Mouse (Mus musculus) embryonic facial prominence, embryonic 13.5 days (tissue): Measurements from ENCODE around the gene Gpbar1. TPM values are rescaled to one million over a fixed set of nuclear protein-coding genes. Genes with fewer than 3 reads are reported as not detected.

ENCODE experiments used
- ATAC-seq: fragments of 200-750 bp; cut with Nextera tagmentation; 2 replicates; pipeline ENCODE4 v1.8.0; 2017; ENCODE audit warnings: low read depth; ENCODE audit not compliant: insufficient number of reproducible peaks, insufficient read depth, low FRiP score, low TSS enrichment
- H3K27ac ChIP-seq: fragments of 300-500 bp; sonication (generic); 2 replicates; pipeline ENCODE4 v1.5.1; 2015; ENCODE audit warnings: moderate library complexity, mild to moderate bottlenecking, inconsistent platforms
- H3K27me3 ChIP-seq: fragments of 300-500 bp; sonication (generic); 2 replicates; pipeline ENCODE4 v1.6.1; 2015; ENCODE audit warnings: mild to moderate bottlenecking, inconsistent platforms
- H3K36me3 ChIP-seq: fragments of 300-500 bp; sonication (generic); 2 replicates; pipeline ENCODE4 v1.6.1; 2015; ENCODE audit warnings: mild to moderate bottlenecking, inconsistent platforms
- H3K4me1 ChIP-seq: fragments of 300-500 bp; sonication (generic); 2 replicates; pipeline ENCODE4 v1.6.1; 2015; ENCODE audit warnings: inconsistent platforms
- H3K4me2 ChIP-seq: fragments of 300-500 bp; sonication (generic); 2 replicates; pipeline ENCODE4 v1.6.1; 2015; ENCODE audit warnings: moderate library complexity, mild to moderate bottlenecking, inconsistent platforms
- H3K4me3 ChIP-seq: fragments of 300-500 bp; sonication (generic); 2 replicates; pipeline ENCODE4 v1.5.1; 2015; ENCODE audit warnings: mild to moderate bottlenecking, inconsistent platforms
- H3K9ac ChIP-seq: fragments of 300-500 bp; sonication (generic); 2 replicates; pipeline ENCODE4 v1.6.1; 2015; ENCODE audit warnings: mild to moderate bottlenecking, inconsistent platforms
- H3K9me3 ChIP-seq: fragments of 300-500 bp; sonication (generic); 2 replicates; pipeline ENCODE4 v1.6.1; 2016; ENCODE audit warnings: inconsistent platforms
- WGBS: fragments of 180-500 bp; shearing (Covaris S2); methylation state at CpG from one replicate; pipeline ENCODE4 v1.1.7; 2015; ENCODE audit warnings: mixed read lengths; 5-methylcytosine and 5-hydroxymethylcytosine counted together
- polyA plus RNA-seq: library from polyadenylated mRNA; unstranded; fragments of >200 nt; fragmentation: Nextera tagmentation; extraction: Ambion mirVana; gene quantifications from 2 replicates; pipeline ENCODE4 v1.2.1, GENCODE M21; 2015

Gene Gpbar1
- polyA plus RNA-seq, 1 experiment from 2014 or later: 0.20 TPM

- H3K4me1 ChIP-seq: peaks cover 11% of the 10 kb centered on the region
- no peaks in the 10 kb centered on the region for H3K27me3 ChIP-seq
- H3K9me3 ChIP-seq: no peaks in the 10 kb centered on the region
- H3K9ac ChIP-seq: no peak overlapping the region
- H3K4me3 ChIP-seq: no peak overlapping the region
- no peak overlapping the region for H3K4me2 ChIP-seq
- 82% methylated on average over 2 of the region's 2 CpGs for WGBS
- H3K36me3 ChIP-seq: peaks cover 26% of the 10 kb centered on the region
- ATAC-seq: no peak
- no peak overlapping the region for H3K27ac ChIP-seq
Measured at GRCm38 (mm10) chr1:74245525-74245924, 32.8 kb upstream of the Gpbar1 start.

- H3K4me2 ChIP-seq: no peak overlapping the region
- peak overlapping the region; percentile 58 for H3K27ac ChIP-seq
- no peak for ATAC-seq
- no peaks in the 10 kb centered on the region for H3K27me3 ChIP-seq
- no peak overlapping the region for H3K4me3 ChIP-seq
- H3K9ac ChIP-seq: no peak overlapping the region
- peaks cover 10% of the 10 kb centered on the region for H3K4me1 ChIP-seq
- 42% methylated on average over 1 of the region's 1 CpGs for WGBS
- no peaks in the 10 kb centered on the region for H3K9me3 ChIP-seq
- peaks cover 55% of the 10 kb centered on the region for H3K36me3 ChIP-seq
Measured at GRCm38 (mm10) chr1:74248799-74249198, 29.6 kb upstream of the Gpbar1 start.

GRCm38 (mm10) chr1:74249331-74249980 is 28.9 kb upstream of the Gpbar1 start:
- H3K9ac ChIP-seq: no peak overlapping the region
- WGBS: 74% methylated on average over 5 of the region's 5 CpGs
- peaks cover 6% of the 10 kb centered on the region for H3K4me1 ChIP-seq
- H3K4me3 ChIP-seq: no peak overlapping the region
- no peak overlapping the region for H3K4me2 ChIP-seq
- H3K9me3 ChIP-seq: no peaks in the 10 kb centered on the region
- H3K27ac ChIP-seq: peak overlapping the region; percentile 58
- no peak for ATAC-seq
- H3K27me3 ChIP-seq: no peaks in the 10 kb centered on the region
- H3K36me3 ChIP-seq: peaks cover 62% of the 10 kb centered on the region

GRCm38 (mm10) chr1:74250096-74250495 is 28.3 kb upstream of the Gpbar1 start:
- 87% methylated on average over 4 of the region's 4 CpGs for WGBS
- no peak for ATAC-seq
- Histone ChIP-seq H3K27me3 (no peaks in the 10 kb centered on the region), H3K27ac (no peak overlapping the region), H3K9me3 (no peaks in the 10 kb centered on the region), H3K9ac (no peak overlapping the region), H3K4me1 (peaks cover 6% of the 10 kb centered on the region), H3K36me3 (peaks cover 68% of the 10 kb centered on the region), H3K4me3 (no peak overlapping the region), H3K4me2 (no peak overlapping the region)

- no peaks in the 10 kb centered on the region for H3K27me3 ChIP-seq
- no peak overlapping the region for H3K4me3 ChIP-seq
- H3K4me1 ChIP-seq: no peaks in the 10 kb centered on the region
- H3K36me3 ChIP-seq: peaks cover 89% of the 10 kb centered on the region
- no peak for ATAC-seq
- H3K4me2 ChIP-seq: no peak overlapping the region
- H3K9ac ChIP-seq: no peak overlapping the region
- 95% methylated on average over 8 of the region's 8 CpGs for WGBS
- H3K9me3 ChIP-seq: no peaks in the 10 kb centered on the region
- no peak overlapping the region for H3K27ac ChIP-seq
Measured at GRCm38 (mm10) chr1:74255704-74256345, 22.5 kb upstream of the Gpbar1 start.

GRCm38 (mm10) chr1:74256782-74257181 is 21.6 kb upstream of the Gpbar1 start:
- Histone ChIP-seq H3K4me1 (no peaks in the 10 kb centered on the region), H3K9ac (no peak overlapping the region), H3K4me3 (no peak overlapping the region), H3K9me3 (no peaks in the 10 kb centered on the region), H3K36me3 (peaks cover 87% of the 10 kb centered on the region), H3K27ac (no peak overlapping the region), H3K4me2 (no peak overlapping the region), H3K27me3 (no peaks in the 10 kb centered on the region)
- ATAC-seq: no peak
- 74% methylated on average over 4 of the region's 4 CpGs for WGBS

GRCm38 (mm10) chr1:74262510-74262909 is 15.8 kb upstream of the Gpbar1 start:
- ATAC-seq: no peak
- 83% methylated on average over 6 of the region's 6 CpGs for WGBS
- Histone ChIP-seq H3K36me3 (peaks cover 92% of the 10 kb centered on the region), H3K4me2 (no peak overlapping the region), H3K9me3 (no peaks in the 10 kb centered on the region), H3K4me1 (no peaks in the 10 kb centered on the region), H3K27ac (no peak overlapping the region), H3K4me3 (no peak overlapping the region), H3K27me3 (no peaks in the 10 kb centered on the region), H3K9ac (no peak overlapping the region)

GRCm38 (mm10) chr1:74268750-74269149 is 9.6 kb upstream of the Gpbar1 start:
- ATAC-seq: no peak
- peaks cover 54% of the 10 kb centered on the region for H3K36me3 ChIP-seq
- H3K9ac ChIP-seq: no peak overlapping the region
- no peaks in the 10 kb centered on the region for H3K4me1 ChIP-seq
- no peaks in the 10 kb centered on the region for H3K27me3 ChIP-seq
- 87% methylated on average over 8 of the region's 8 CpGs for WGBS
- H3K9me3 ChIP-seq: no peaks in the 10 kb centered on the region
- H3K4me3 ChIP-seq: no peak overlapping the region
- H3K27ac ChIP-seq: no peak overlapping the region
- H3K4me2 ChIP-seq: no peak overlapping the region

- Histone ChIP-seq H3K36me3 (peaks cover 25% of the 10 kb centered on the region), H3K4me2 (no peak overlapping the region), H3K9me3 (no peaks in the 10 kb centered on the region), H3K4me3 (no peak overlapping the region), H3K27ac (no peak overlapping the region), H3K4me1 (peaks cover 14% of the 10 kb centered on the region), H3K9ac (no peak overlapping the region), H3K27me3 (no peaks in the 10 kb centered on the region)
- WGBS: 81% methylated on average over 4 of the region's 4 CpGs
- no peak for ATAC-seq
Measured at GRCm38 (mm10) chr1:74271659-74272058, 6.7 kb upstream of the Gpbar1 start.

- 12% methylated on average over 9 of the region's 9 CpGs for WGBS
- ATAC-seq: no peak
- H3K9ac ChIP-seq: 0 out of 2 replicates have a peak overlapping the region, but pooled peaks have one; percentile 32
- no peak overlapping the region for H3K27ac ChIP-seq
- H3K4me3 ChIP-seq: no peak overlapping the region
- H3K4me2 ChIP-seq: peak overlapping the region; percentile 28
- peaks cover 16% of the 10 kb centered on the region for H3K36me3 ChIP-seq
- H3K4me1 ChIP-seq: peaks cover 18% of the 10 kb centered on the region
- H3K9me3 ChIP-seq: no peaks in the 10 kb centered on the region
- H3K27me3 ChIP-seq: no peaks in the 10 kb centered on the region
Measured at GRCm38 (mm10) chr1:74275015-74275414, 3.3 kb upstream of the Gpbar1 start.

- H3K27me3 ChIP-seq: no peaks in the 10 kb centered on the region
- no peak overlapping the region for H3K9ac ChIP-seq
- WGBS: 65% methylated on average over 6 of the region's 6 CpGs
- no peak overlapping the region for H3K4me3 ChIP-seq
- no peak for ATAC-seq
- H3K36me3 ChIP-seq: peaks cover 37% of the 10 kb centered on the region
- peaks cover 18% of the 10 kb centered on the region for H3K4me1 ChIP-seq
- H3K4me2 ChIP-seq: no peak overlapping the region
- no peak overlapping the region for H3K27ac ChIP-seq
- H3K9me3 ChIP-seq: no peaks in the 10 kb centered on the region
Measured at GRCm38 (mm10) chr1:74277041-74277440, 1.3 kb upstream of the Gpbar1 start.

GRCm38 (mm10) chr1:74277883-74278537 is 340 bp upstream of the Gpbar1 start:
- Histone ChIP-seq H3K27me3 (no peaks in the 10 kb centered on the region), H3K4me1 (peaks cover 22% of the 10 kb centered on the region), H3K4me3 (no peak overlapping the region), H3K36me3 (peaks cover 46% of the 10 kb centered on the region), H3K27ac (no peak overlapping the region), H3K9me3 (no peaks in the 10 kb centered on the region), H3K9ac (0 out of 2 replicates have a peak overlapping the region, but pooled peaks have one; percentile 16), H3K4me2 (no peak overlapping the region)
- WGBS: 61% methylated on average over 8 of the region's 8 CpGs
- ATAC-seq: no peak
